Mouse (Mus musculus) kidney, adult 8-10 months (tissue): ENCODE measurements around the gene Copg1.
"Not testable (repeated sequence)": the region's sequence is repeated elsewhere in the genome, so short reads cannot be mapped to it uniquely, and the experiment has no call there.

Experiments used
- DNase-seq, 2 experiments: peaks; one replicate each; pipeline ENCODE4 v3.0.0; 2022

The Copg1 gene

DNA sequence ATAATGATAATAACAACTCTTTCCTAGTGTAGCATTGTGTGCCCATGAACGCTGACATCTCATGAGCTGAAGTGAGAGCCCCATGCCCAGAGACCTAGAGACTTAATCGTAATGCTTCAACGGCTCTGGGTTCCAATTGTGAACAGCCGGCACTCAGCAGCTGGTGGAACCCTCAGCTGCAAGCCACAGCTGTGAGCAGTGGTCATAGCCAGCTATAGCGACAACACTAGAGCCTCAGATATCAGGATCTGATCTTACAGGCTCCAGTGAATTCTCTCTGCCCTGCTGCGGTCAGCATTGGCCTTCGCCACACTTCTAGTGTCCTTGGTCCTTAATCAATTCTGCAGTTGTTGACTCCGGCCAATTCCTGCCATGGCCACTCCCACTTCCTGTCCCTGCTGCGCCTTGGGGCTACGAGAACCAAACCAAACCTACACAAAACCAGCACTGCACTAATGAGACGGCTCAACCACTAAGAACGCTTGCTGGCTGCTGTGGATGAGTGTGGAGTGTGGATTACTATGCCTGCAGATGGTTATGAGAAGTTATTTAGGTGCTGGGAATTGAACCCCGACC is 11.5 kb upstream of the Copg1 start:
- DNase-seq = peak; percentile 61 to 65

- no peak for DNase-seq
Observed at GRCm38 (mm10) chr6:87879010-87879409, 8.6 kb upstream of the Copg1 start.

- no peak for DNase-seq
Observed at GRCm38 (mm10) chr6:87879628-87880027, 8.0 kb upstream of the Copg1 start.

DNA sequence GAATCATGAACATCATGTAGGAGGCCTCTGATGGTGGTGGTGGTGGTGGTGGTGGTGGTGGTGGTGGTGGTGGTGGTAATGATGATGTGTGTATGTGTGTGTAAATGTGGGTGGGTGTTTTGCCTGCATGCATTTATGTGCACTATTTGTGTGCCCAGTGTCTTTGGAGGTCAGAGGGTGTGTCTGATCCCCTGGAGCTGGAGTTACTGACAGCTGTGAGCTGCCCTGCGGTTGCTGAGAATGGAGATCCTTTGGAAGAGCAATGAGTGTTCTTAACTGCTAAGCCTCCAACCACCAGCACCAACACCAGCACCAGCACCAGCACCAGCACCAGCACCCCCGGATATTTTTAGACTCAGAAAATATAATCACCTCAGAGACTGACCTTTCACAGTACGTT is 5.4 kb upstream of the Copg1 start:
- no peak for DNase-seq

DNA sequence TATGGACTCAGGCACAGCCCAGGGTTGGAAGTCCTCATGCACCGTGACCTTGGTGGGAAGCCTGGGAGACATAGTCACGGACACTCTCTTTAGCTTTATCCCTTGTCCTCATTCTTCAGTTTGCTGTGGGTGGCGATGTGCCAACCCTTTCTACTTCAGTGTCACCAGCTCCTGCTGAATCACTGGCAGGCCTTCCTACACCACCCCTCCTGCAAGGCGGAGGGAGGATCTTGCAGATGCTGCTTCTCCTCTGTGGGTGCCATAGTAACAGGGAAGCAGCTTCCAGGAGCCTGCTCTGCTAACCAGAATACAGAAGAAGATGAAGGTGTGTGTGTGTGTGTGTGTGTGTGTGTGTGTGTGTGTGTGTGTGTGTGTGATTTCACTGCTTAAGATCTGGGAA is 4.8 kb upstream of the Copg1 start:
- no peak for DNase-seq

- no peak for DNase-seq
Observed at GRCm38 (mm10) chr6:87886721-87887120, 893 bp upstream of the Copg1 start.

DNA sequence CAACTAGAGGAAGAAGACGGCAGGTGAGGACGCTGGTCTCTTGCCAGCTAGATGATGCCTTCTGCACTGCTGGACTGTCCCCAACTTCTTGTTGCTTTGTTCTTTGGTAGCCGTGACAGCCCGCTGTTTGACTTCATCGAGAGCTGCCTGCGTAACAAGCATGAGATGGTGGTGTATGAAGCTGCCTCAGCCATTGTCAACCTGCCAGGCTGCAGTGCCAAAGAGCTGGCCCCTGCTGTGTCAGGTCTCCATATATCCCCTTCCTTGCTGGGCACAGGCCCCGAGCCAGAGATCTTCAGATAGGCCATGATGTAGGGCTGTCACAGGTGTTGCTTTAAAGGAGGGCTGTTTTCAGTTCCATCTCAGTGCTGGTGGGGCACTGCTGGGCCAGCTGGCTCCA is 6.3 kb downstream of the Copg1 start:
- DNase-seq = no peak

DNA sequence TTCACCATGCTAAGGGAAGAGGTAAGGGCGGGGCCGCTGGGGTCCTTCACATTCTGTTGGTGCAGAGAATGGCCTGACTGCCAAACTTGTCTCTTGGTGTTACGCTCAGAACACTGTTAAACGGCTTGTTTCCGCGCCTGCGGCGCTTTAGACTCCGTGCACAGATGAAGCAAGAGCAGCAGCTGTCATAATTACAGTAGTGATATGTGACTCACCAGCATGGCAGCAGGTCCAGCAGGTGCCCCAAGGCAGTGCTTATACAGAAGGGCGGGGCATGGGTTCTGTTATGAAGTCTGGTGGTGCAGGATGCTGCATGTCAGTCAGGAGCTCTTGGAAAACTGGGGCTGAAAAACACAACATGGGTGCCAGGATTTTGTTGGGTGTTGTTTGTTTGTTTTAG is 10.4 kb downstream of the Copg1 start:
- no peak for DNase-seq

- DNase-seq = no peak
Observed at GRCm38 (mm10) chr6:87906632-87907031, 19.0 kb downstream of the Copg1 start.

DNA sequence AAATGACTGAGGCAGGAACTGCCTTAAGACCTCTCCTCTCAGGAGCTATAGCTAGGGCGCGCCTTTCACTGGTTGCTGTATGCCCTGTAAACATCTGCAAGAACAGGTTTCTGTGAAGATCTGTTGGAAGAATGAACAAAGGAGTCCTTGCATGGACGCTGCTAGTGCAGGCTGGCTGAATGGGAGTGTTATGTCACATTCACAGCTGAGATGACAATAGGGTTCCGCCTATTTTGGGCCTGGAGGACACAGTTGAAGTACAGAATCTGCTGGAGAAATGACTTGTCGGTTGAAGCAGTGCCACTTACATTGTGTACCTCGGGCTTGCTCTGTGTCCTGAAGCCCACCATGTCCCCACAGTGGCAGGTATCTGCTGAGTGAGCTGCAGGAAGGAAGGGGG is 21.6 kb downstream of the Copg1 start:
- no peak for DNase-seq

GRCm38 (mm10) chr6:87911559-87911958 is 23.9 kb downstream of the Copg1 start:
- no peak for DNase-seq

DNA sequence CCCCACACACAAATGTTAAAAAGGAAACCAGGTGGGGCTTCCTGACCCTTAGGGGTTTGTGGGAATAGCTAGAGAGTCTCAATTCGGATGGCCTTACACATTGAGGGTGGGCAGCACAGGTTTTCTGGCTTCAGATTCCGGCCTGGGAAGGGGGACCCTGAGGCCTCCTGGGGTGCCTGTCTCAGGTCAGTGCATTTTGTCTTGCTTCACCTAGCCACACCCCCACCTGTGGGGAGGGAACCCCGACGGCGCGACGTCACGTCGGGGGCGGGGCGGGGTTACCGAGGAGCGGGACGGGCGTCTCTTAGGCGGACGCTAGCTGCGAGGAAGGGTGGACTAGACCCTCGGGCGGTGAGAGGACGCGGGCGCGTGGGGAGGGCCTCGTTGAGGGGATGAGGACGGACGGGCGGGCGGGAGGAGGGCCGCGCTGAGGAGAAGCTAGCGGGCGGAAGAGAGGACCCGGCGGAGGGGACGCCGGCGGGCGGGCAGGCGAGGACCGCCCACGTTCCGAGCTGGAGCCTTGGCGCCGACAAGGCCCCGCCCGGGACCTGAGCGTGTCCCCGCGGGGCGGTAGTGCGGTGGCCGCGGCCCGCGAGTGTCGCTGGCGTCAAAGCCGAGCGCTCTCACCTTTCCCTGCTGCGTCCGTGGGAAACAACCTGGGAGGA is 26.2 kb downstream of the Copg1 start, which contains the start of gene Hmces:
TSS of gene Hmces (plus strand) at position 275 of the 665 bp plus-strand sequence.
- DNase-seq = peak; percentile 72 to 77

- DNase-seq = peak in 1 of 2 experiments; percentile 23
Observed at GRCm38 (mm10) chr6:87914326-87915102, 26.9 kb downstream of the Copg1 start.

GRCm38 (mm10) chr6:87915939-87916338 is 28.3 kb downstream of the Copg1 start:
- no peak for DNase-seq

DNA sequence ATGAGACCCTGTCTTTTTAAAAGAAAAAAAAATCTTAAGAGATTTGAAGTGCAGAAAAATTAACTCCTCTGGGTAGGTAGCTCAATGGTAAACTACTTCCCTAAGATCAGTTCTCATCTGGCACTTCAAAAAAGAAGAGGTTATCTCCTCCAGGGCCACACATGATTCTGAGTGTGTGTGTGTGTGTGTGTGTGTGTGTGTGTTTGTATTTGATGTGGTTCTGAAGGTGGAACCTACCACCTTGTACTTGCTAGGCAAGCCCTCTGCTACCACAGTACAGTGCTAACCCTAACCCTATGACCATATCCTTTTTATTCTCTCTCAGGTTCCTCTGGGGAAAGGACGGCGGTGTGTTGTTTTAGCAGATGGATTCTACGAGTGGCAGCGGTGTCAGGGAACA is 33.6 kb downstream of the Copg1 start:
- DNase-seq = no peak

- DNase-seq = no peak
Observed at GRCm38 (mm10) chr6:87923624-87924023, 36.0 kb downstream of the Copg1 start.

DNA sequence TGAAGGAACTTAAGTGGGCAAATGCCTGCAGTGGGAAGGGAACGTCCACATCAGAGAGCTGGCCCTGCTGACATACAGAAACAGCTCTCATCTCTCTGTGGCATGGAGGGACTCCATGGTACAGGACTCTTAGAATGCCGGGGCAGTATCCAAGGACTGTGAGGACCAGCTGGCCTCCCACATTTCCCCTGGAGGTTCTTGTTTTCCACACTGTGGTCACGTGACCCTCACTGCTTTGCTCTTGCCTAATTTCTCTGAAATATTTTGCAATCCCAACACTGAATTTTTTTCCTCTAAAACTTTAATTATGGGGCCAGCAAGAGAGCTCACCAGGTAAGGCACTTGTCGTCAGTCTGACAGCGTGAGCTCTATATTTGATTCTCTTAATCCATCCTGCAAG is 47.4 kb downstream of the Copg1 start:
- no peak for DNase-seq

DNA sequence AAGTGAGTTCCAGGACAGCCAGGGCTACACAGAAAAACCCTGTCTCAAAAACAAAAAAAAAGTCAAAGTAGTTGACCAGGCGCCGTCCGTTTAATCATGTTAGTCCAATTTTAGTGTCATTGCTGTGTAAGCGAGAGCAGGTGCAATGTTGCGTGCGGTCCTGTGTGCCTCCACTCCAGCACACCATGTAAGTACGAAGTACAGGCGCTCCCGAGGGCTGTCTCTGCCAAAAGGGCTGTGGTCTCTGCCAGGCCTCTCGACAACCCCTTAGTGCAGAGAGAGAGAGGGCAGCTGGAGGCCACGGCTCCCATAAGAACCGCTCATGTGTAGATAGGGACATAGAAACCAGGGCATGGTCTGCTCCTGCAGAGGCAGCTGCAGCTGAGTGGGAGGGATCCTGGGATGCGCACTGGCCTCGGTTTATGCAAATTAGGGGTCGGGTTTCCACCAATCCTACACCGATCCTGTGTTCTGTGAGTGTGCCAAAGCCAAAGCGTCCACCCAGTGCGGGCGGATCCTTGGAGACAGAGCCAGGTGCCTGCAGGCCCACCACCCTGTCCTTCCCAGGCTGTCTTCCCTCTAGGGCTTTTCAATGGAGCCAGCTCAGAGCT is 49.7 kb downstream of the Copg1 start:
- peak in 1 of 2 experiments; percentile 34 for DNase-seq

- no peak for DNase-seq
Observed at GRCm38 (mm10) chr6:87938941-87939340, 51.3 kb downstream of the Copg1 start.

- no peak for DNase-seq
Observed at GRCm38 (mm10) chr6:87942179-87942578, 54.6 kb downstream of the Copg1 start.

- not testable (repeated sequence) for DNase-seq
Observed at GRCm38 (mm10) chr6:87962457-87962856, 74.8 kb downstream of the Copg1 start.
